Mouse (Mus musculus) layer of hippocampus, postnatal 10 days (tissue): ENCODE results near the gene Baz2b. TPM values are rescaled to one million over a fixed set of nuclear protein-coding genes. Genes with fewer than 3 reads are reported as not detected.

Source experiments
- DNase-seq, 2 experiments: peaks; one replicate each; pipeline ENCODE4 v3.0.0; 2021; ENCODE audit warnings: low spot score in 2 of 2
- total RNA-seq, 2 experiments: library from RNA; stranded (reverse); gene quantifications; 2 replicates each; pipeline ENCODE4 v1.2.3; 2021

Gene Baz2b
- total RNA-seq, 2 experiments from 2014 or later, result 56.8 to 57.6 TPM

GRCm38 (mm10) chr2:60132269-60133042 lies 77.2 kb downstream of the Baz2b start:
- no peak for DNase-seq

DNA sequence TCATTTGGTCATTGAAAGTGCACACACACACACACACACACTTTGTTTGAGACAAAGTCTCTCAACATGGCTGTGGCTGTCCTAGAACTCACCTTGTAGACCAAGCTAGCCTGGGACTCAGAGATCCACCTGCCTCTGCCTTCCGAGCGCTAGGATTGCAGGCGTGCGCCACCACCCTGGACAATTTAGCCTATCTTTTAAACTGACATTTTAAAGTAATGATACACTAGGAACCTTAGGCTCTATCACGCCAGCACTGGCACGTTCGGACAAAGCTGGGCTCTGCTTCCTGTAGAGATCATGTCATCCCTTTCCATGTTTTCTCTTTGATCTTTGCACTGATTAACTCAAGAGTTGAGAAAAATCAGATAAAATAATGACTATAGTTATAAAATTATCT lies 81.0 kb downstream of the Baz2b start:
- no peak for DNase-seq

DNA sequence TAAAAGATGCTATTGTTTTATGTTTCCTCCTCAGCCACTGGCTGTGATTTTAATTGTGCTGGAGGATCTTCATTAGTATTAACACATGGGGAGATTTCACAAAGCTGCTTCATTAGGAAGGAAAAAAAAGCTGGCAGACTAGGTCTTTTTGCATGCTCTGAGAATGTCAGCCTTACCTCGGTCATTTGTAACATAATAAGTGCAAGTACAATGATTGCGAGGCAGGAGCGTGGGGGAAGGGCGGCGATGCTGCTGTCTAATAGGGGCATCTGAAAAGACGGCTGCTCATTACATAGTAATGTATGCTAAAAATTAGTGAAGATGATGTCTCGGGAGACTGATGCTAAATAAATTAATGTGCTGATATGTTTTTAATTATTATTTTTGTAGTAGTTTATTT lies 82.8 kb downstream of the Baz2b start:
- no peak for DNase-seq

DNA sequence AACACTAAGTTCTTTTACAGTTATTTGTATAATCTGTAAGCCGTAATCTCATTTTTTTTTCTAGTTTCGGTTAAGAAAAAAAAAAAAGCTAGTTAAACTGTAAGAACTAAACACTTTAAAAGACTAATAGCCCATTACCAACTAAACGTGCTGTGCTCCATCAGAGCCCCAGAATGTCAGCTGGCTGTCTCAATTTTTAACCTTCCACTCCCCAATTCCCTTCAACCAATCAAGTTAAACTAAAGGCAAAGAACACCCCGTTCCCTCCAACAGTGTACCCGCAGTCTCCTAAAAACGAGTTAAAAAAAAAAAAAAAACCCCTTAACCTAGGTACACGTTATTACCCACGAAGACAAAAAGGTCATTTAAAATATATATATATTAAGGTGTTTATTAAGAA lies 83.3 kb downstream of the Baz2b start:
- no peak for DNase-seq

GRCm38 (mm10) chr2:60125049-60126004 lies 84.3 kb downstream of the Baz2b start:
- peak; percentile 59 to 72 for DNase-seq

DNA sequence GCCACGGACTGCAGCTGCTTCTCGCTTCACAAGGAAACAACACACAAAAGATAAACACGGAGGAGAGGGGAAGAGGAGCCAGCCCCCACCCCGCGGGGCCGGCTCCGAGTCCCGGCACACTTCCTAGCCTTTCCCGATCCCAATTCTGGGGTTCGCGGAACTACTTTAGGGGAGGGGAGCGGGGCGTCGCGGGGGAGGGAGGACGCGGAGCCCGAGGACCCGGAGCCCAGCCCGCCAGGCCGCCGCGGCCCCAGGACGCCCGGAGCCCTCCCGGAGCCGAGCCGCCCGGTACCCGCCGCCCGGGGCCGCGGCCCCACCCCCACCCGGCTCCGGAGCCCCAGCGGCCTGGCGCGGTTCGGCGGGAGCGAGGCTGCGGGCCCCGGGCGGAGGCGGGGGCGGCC lies 85.0 kb downstream of the Baz2b start:
- DNase-seq, result peak; percentile 54 to 66

- DNase-seq, result no peak
These were observed 85.6 kb downstream of the Baz2b start for GRCm38 (mm10) chr2:60123911-60124647.

DNA sequence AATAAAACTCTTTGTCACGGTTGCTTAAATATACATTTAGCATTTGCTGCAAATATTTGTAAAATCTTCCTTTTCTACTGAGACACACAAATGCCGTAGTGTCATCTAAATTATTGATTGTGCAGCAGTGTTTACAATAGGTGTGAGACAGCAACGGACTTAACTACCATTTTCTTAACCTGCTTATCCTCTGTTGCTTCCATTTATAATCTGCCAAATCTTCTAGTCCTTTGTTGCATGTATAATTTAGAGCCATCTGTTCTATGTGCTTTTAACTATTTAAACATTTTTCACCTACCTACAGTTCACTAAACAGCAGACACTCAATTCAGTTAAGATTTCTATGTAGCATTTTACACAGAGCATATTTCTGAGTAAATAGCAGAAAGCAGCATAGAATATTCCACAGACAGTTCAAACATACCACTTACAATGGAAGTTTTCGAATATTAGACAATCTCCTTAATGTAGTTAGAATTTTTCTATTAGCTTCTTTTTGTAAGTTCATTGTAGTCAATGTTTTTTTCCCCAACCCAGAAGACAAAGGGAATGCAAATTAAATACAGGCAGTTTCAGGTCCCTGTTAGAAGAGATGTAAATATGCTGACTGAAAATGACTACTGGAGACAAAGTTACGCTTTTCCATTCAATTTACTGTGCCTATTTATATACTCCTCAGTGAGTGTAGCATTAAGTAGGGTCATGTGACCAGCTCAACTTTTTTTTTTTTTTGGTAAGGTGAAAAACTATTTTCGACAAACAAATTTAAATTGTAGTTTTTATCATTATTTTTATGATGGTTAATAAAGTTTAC lies 86.4 kb downstream of the Baz2b start:
- no peak for DNase-seq

DNA sequence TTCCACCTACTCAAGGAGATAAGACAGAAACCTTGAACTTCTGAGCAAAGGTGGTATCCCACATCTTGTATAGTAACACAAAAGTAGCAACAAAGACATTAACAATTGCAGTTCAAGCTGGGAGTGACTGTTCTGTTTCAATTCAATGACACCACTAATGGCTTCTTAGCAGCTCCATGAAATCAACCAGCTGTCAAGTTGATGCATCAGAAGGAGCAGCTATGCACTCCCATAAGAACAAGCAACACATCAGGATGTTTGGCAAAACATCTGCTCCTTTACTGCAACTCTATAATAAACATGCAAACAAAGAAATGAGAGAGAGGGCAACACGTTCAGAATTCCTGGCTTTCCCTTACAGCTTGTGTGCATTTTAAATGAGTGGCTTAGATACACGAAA lies 87.5 kb downstream of the Baz2b start:
- no peak for DNase-seq

GRCm38 (mm10) chr2:60120681-60121080 lies 89.0 kb downstream of the Baz2b start:
- no peak for DNase-seq

DNA sequence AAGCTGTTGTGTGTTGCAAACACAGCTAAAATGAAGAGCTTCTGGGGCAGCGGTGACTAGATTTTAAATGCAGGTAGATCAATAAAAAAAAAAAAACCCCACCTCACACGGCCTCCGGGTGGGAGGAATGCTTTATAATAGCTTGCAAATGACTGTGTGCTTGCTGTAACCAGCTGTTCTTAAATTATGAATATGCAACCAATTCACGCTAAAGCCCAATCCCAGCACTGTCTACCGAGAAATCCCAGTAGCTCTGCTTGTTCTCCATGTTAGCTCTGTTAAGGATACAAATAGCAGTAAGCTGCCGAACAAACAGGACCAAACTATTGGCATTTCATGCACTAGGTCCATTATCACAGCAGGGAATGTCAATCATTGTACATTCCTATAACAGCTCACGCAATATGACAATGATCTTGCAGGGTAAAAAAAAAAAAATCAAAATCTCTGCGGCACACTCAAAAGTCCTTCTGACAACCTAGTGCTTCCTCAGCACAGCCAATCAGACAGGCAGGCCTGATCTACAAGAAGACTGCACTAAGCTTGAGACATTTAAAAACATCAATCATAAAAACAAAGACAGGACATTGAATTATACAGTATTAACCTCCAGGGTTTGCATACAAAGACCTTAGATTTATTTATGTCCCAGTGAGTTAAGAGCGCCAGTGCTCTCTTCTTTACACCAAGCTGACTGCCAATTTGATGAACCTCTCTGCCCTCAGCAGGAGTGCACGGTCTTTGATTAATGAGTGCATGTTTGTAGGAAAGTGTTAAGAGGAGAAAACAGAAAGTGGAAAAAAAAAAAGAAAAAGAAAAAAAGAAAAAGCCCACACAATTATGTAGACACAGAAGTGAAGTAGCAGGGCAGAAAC lies 90.7 kb downstream of the Baz2b start:
- DNase-seq, result no peak

GRCm38 (mm10) chr2:60117867-60118266 lies 91.8 kb downstream of the Baz2b start:
- no peak for DNase-seq

GRCm38 (mm10) chr2:60115891-60116554 lies 93.6 kb downstream of the Baz2b start:
- no peak for DNase-seq

DNA sequence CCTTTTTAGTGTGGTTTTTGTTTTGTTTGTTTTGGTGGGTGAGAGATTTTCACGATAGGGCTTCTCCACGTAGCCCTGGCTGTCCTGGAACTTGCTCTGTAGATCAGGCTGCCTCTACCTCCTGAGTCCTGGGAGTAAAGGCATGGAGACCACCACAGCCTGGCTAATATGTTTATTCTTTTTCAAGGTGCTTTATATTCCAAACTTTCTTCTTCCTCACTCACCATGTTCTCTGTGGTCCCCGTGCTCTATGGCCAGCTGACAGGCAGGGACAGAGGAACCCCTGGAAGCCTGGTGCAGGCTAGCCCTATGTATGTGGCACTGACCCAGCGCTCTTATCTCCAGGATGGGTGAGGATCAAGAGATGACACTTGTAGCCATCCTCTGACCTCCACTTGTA lies 94.7 kb downstream of the Baz2b start:
- no peak for DNase-seq

GRCm38 (mm10) chr2:60113661-60114560 lies 95.7 kb downstream of the Baz2b start:
- DNase-seq, result no peak

DNA sequence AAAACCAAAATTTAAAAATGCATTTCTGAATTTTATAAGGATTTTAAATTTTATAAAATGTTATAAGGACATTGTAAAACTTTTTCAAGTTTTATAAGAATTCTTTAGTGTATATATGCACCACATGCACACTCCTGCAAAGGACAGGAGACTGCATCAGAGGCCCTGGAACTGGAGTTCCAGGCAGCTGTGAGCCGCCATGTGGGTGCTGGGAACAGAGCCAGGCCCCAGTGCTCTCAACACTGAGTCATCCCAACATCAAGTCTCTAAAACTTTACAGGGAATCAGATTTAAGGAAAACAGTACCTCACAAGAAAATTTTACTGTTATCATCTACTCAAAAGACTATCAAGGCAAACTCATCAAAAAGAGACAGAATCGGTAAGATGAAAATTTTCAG lies 97.5 kb downstream of the Baz2b start:
- DNase-seq, result no peak

DNA sequence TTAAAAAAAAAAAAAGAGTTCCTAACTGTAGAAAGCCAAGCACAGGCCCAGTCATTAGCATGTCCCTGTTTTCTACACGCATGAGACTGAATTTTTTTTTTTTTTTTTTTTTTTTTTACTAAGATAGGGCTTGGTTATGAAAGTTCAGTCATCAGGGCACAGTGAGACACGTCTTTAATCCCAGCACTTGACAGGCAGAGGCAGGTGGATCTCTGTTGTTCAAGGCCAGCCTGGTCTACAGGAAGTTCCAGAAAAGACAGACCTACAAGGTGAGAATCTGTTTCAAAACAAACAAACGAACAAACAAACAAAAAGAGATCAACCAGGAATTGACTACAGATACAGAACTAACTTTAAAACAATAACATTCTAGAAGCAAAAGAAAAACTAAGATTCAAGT lies 100.6 kb downstream of the Baz2b start:
- no peak for DNase-seq

- DNase-seq, result no peak
These were observed 113.0 kb downstream of the Baz2b start for GRCm38 (mm10) chr2:60096625-60097024.
